Mouse (Mus musculus) thymus, adult 2 months (tissue): ENCODE measurements at regions not wholly inside any gene's neighbourhood (a gene's known extent, or its start where the extent isn't known, plus 50 kb on each side); places are given as distances from the start of the nearest gene placed in this dataset.

Source experiments
- DNase-seq: peaks from one replicate; pipeline ENCODE4 v3.0.0; 2021
- H3K27ac ChIP-seq: fragments of 200-500 bp; 2 replicates; pipeline ENCODE4 v1.5.1; 2012; ENCODE audit warnings: low read length, control low read depth; ENCODE audit not compliant: control insufficient read depth, insufficient read depth
- H3K27me3 ChIP-seq: fragments of 200-500 bp; 2 replicates; pipeline ENCODE4 v1.6.1; 2012; ENCODE audit warnings: mild to moderate bottlenecking, low read length, moderate library complexity, mixed read lengths; ENCODE audit not compliant: control insufficient read depth, insufficient read depth
- H3K36me3 ChIP-seq: fragments of 200-500 bp; 2 replicates; pipeline ENCODE4 v1.6.1; 2012; ENCODE audit warnings: mild to moderate bottlenecking, low read length, moderate library complexity; ENCODE audit not compliant: control insufficient read depth, insufficient read depth
- H3K4me1 ChIP-seq: fragments of 200-500 bp; replicated peaks from 2 replicates; pipeline ENCODE4 v1.6.1; 2012; ENCODE audit warnings: low read length; ENCODE audit not compliant: control insufficient read depth, insufficient read depth
- H3K4me3 ChIP-seq: fragments of 200-500 bp; 2 replicates; pipeline ENCODE4 v1.5.1; 2012; ENCODE audit warnings: mild to moderate bottlenecking, low read length, control low read depth, moderate library complexity; ENCODE audit not compliant: control insufficient read depth, insufficient read depth
- CTCF ChIP-seq: fragments of 200-500 bp; IDR thresholded peaks from 2 replicates; pipeline ENCODE4 v1.5.1; 2012; ENCODE audit warnings: mild to moderate bottlenecking, control low read depth, low read length, moderate library complexity, borderline replicate concordance; ENCODE audit not compliant: control insufficient read depth, poor library complexity, insufficient read depth; ENCODE audit errors: extremely low read depth
- POLR2A ChIP-seq: fragments of 200-500 bp; IDR thresholded peaks from 2 replicates; pipeline ENCODE4 v1.6.1; 2012; ENCODE audit warnings: mild to moderate bottlenecking, low read length, control low read depth, moderate library complexity; ENCODE audit not compliant: control insufficient read depth, poor library complexity, insufficient read depth; ENCODE audit errors: extremely low read depth
- WGBS: fragments of 180-500 bp; shearing (Covaris S2); methylation state at CpG from one replicate; pipeline ENCODE4 v1.1.7; 2018; 5-methylcytosine and 5-hydroxymethylcytosine counted together

GRCm38 (mm10) chr2:158909086-158909485 lies 114.5 kb downstream of the Dhx35 start:
- H3K36me3 ChIP-seq, result no peaks in the 10 kb centered on the region
- H3K27ac ChIP-seq, result no peak overlapping the region
- DNase-seq, result no peak
- H3K27me3 ChIP-seq, result no peaks in the 10 kb centered on the region
- H3K4me1 ChIP-seq, result no peaks in the 10 kb centered on the region
- 67% methylated on average over 3 of the region's 3 CpGs for WGBS
- no peak for TF ChIP-seq POLR2A
- no peak for TF ChIP-seq CTCF
- no peak overlapping the region for H3K4me3 ChIP-seq

GRCm38 (mm10) chr2:158910325-158910724 lies 115.7 kb downstream of the Dhx35 start:
- 61% methylated on average over 8 of the region's 8 CpGs for WGBS
- H3K4me1 ChIP-seq, result no peaks in the 10 kb centered on the region
- H3K4me3 ChIP-seq, result no peak overlapping the region
- no peaks in the 10 kb centered on the region for H3K27me3 ChIP-seq
- no peak for DNase-seq
- no peak for TF ChIP-seq POLR2A
- H3K27ac ChIP-seq, result no peak overlapping the region
- no peaks in the 10 kb centered on the region for H3K36me3 ChIP-seq

DNA sequence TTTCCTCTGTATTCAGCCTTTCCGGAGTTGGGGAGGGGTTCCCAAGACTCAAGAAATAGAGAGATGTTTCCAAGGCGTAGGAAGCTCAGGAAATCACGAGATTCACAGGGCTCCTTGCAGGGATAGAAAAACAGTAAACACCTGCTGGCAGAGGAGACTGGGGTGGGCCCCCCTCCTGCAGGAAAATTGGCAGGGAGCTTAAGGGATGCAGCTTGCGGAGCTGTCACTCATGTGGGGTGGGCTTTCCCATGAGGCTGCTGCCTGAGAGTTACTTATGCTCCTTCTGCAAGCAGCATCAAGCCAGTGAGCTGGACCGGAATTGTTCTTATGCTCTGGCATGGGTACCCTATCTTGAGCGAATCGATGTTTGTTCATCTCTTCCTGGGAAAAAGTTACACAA lies 116.6 kb downstream of the Dhx35 start:
- TF ChIP-seq POLR2A, result no peak
- TF ChIP-seq CTCF, result no peak
- Histone ChIP-seq H3K4me1 (no peaks in the 10 kb centered on the region), H3K27me3 (no peaks in the 10 kb centered on the region), H3K4me3 (no peak overlapping the region), H3K36me3 (no peaks in the 10 kb centered on the region), H3K27ac (no peak overlapping the region)
- no peak for DNase-seq
- 59% methylated on average over 7 of the region's 7 CpGs for WGBS

GRCm38 (mm10) chr2:158912631-158913258 lies 118.1 kb downstream of the Dhx35 start:
- Histone ChIP-seq H3K36me3 (no peaks in the 10 kb centered on the region), H3K27me3 (no peaks in the 10 kb centered on the region), H3K4me1 (no peaks in the 10 kb centered on the region), H3K27ac (no peak overlapping the region), H3K4me3 (no peak overlapping the region)
- DNase-seq, result peak; percentile 15
- no peak for TF ChIP-seq POLR2A
- TF ChIP-seq CTCF, result peak; percentile 54; the same call in 1 of the 2 replicates
- 43% methylated on average over 9 of the region's 9 CpGs for WGBS

DNA sequence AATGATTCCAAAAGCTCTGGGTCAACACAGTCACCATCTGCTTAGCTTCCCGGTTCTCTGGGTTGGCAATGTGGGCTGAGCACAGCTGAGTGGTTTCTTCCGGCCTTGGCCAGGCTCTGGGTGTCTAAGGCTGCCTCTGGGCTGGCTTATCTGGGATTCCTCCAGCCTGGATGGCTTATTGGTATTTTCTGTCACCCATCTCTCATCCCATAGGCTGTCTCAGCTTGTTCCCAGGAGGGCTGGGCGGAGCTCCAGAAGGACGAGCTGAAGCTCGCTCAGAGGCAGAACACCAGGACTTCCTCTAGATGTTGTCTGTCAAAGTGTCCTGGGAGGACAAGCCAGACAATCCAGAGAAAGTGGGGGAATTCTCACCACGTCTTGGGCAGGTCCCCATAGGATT lies 122.8 kb downstream of the Dhx35 start:
- Histone ChIP-seq H3K4me3 (no peak overlapping the region), H3K36me3 (no peaks in the 10 kb centered on the region), H3K4me1 (no peaks in the 10 kb centered on the region), H3K27me3 (no peaks in the 10 kb centered on the region), H3K27ac (no peak overlapping the region)
- WGBS, result 67% methylated on average over 6 of the region's 6 CpGs
- TF ChIP-seq POLR2A (no peak), CTCF (no peak)
- no peak for DNase-seq

GRCm38 (mm10) chr2:158918312-158918711 lies 123.7 kb downstream of the Dhx35 start:
- 89% methylated on average over 5 of the region's 5 CpGs for WGBS
- H3K27me3 ChIP-seq, result no peaks in the 10 kb centered on the region

More at GRCm38 (mm10) chr2:158918312-158918711, 123.7 kb downstream of the Dhx35 start:
- TF ChIP-seq CTCF (no peak), POLR2A (no peak)
- H3K36me3 ChIP-seq, result no peaks in the 10 kb centered on the region
- DNase-seq, result no peak
- no peaks in the 10 kb centered on the region for H3K4me1 ChIP-seq
- H3K27ac ChIP-seq, result no peak overlapping the region
- no peak overlapping the region for H3K4me3 ChIP-seq
